Mouse (Mus musculus) fibroblast of lung, adult 2 months (primary cell): ENCODE data around the gene Zmym5.
"Not testable (repeated sequence)": the region's sequence is repeated elsewhere in the genome, so short reads cannot be mapped to it uniquely, and the experiment has no call there.

Experiments
- DNase-seq: peaks from one replicate; pipeline ENCODE4 v3.0.0-alpha.2; 2011; ENCODE audit warnings: low read depth

The Zmym5 gene

GRCm38 (mm10) chr14:56811701-56812339 is at the start of gene Zmym5:
Gene Zmym5, minus strand, starts transcription at chr14:56811716.
- peak; percentile 21 for DNase-seq

DNA sequence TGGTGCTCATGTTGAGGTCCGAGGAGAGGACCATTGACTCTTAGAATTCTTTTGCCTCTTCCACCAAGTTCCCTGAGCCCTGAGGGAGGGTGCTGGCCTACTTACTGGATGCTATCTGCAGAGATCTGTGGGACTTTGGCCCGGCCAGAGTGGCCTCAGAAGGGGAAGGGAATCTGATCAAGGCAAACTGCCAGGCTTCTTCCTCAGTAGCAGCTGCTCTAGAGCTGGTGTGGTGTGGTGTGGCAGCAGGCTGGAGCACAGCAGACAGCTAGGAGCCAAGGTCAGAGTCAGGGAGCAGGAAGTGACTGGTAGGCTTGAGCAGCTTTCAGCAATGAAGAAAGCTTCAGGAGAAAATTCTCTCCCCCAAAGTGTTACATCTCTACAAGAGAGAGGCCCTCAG is 38.2 kb upstream of the Zmym5 start:
- DNase-seq: no peak

- DNase-seq: no peak
Observed at GRCm38 (mm10) chr14:56848322-56848721, 36.8 kb upstream of the Zmym5 start.

DNA sequence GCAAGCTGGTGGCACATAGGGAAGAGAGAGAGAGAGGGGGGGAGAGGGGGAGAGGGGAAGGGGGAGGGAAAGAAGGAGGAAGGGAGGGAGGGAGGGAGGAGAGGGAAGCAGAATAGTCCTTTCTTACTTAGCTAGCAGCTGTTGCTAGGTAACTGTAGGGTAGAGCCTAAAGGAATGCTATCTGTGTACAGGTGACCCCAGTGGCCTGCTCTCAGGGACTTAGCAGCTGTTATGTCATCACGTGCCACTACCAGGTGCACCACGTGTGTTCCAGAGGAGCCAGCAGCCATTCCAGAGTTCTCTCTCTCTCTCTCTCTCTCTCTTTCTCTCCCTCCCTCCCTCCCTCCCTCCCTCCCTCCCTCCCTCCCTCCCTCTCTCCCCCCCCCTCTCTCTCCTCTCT is 33.0 kb upstream of the Zmym5 start:
- no peak for DNase-seq

- DNase-seq: no peak
Observed at GRCm38 (mm10) chr14:56844033-56844432, 32.5 kb upstream of the Zmym5 start.

- not testable (repeated sequence) for DNase-seq
Observed at GRCm38 (mm10) chr14:56834576-56834975, 23.1 kb upstream of the Zmym5 start.

DNA sequence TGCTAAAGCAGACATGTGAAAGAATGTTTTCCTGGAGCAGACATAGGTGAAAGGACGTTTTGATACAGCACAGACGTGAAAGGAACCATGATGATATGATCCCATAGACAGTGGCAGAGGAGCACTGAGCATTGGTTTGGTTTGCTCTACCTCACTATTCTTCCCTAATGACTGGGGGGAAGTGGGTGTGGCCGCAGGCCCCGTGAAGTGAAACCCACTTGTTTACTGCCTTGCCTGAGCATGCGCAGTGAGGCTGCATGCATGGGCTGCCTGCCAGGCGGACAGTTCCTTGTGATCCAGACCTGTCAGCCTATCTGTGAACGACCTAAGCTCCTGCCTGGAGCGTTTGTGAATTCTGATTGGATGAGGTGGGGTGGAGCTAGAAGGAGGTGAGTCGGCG is 21.7 kb upstream of the Zmym5 start:
- DNase-seq: not testable (repeated sequence)

DNA sequence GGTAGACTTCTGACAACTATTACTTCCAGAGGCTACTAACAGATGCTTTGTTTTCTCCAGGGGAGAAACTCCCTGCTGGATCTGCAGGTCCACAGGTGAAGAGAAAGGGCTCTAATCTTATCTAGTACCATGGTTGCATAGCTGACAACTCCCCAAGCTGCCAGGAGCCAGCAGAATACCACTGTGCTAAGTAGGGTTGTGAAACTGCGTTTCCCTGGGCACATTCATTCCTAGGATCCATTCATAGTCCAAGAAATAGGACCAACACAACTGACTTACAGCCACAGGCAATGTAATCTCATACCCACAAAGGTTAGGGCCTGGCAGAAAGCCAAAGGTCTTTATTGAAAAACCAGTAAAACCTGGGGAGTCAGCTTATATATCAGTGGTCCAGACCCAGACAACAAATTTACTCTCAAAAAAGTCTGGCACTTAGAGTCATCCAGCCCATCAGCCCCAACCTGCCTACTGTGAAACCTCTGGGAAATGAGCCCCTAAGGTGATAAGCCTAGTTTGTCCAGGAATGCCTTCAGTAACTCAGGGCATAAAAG is 21.1 kb upstream of the Zmym5 start:
- DNase-seq: no peak

DNA sequence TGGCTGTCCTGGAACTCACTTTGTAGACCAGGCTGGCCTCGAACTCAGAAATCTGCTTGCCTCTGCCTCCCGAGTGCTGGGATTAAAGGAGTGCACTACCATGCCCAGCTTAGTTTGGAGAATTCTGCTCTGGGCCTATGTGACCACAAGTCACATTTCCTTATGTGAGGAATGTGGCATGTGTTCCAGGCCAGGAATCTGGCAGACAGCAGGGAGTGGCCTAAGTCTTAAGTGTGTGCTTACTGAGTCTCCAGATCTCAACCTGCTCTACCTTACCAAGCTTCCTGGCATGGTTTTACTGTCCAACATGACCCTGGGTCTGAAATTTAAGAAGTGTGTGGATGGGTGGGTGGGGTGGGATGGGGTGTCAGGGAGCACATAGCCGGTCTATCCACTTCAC is 20.6 kb upstream of the Zmym5 start:
- no peak for DNase-seq

DNA sequence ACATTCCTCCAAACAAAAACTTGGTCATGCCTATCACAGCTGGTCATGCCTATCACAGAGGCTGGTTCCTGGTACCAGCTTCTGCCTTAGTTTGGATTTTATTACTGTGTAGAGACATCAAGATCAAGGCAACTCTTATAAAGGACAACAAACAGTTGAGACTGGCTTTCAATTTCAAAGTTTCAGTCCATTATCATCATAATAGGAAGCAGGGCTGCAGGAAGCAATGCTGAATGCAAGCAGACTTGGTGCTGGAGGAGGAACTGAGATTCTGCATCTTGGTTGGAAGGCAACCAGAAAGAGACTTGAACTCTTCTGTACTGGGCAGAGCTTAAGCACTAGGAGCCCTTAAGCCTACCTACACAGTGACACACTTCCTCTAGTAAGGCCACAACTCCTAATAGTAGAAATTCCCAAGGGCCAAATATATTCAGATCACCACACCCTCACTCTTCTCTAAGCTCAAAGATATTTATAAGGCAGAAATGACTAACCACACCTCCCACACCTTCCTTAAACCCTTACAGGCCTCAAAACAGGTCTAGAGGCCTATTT is 19.1 kb upstream of the Zmym5 start:
- DNase-seq: no peak

GRCm38 (mm10) chr14:56824562-56824961 is 13.0 kb upstream of the Zmym5 start:
- no peak for DNase-seq

GRCm38 (mm10) chr14:56817616-56818015 is 6.1 kb upstream of the Zmym5 start:
- no peak for DNase-seq

GRCm38 (mm10) chr14:56817131-56817530 is 5.6 kb upstream of the Zmym5 start:
- no peak for DNase-seq

GRCm38 (mm10) chr14:56816541-56816940 is 5.0 kb upstream of the Zmym5 start:
- DNase-seq: no peak

DNA sequence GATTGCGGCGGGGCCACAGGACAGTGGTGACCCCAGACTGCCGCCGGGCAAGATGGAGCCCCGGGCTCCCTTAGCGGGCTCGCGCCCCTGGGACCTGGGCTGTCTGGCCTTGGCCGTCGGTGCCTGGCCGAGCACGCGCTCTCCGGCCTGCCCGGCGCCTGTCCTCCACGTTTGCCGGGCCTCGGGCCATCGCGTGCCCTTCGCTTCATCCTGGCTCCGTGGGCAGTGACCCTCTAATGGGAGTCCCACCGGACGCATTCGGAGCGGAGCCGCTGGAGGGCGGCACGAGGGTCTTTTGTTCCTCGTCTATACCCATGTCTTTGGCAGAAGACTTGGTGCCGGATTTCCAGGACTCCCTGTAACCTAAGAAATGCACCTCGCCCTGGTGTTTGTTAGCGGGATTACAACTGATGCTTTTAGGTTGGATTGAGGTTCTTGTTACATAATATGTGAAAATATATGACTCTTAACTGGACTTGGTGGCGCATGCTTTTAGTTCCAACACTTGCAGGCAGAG is 1.1 kb upstream of the Zmym5 start:
- DNase-seq: peak; percentile 77

- DNase-seq: peak; percentile 11
Observed at GRCm38 (mm10) chr14:56810781-56811690, 480 bp downstream of the Zmym5 start.

GRCm38 (mm10) chr14:56793243-56793642 is 18.3 kb downstream of the Zmym5 start:
- DNase-seq: peak; percentile 21

- no peak for DNase-seq
Observed at GRCm38 (mm10) chr14:56784575-56784974, 26.9 kb downstream of the Zmym5 start.

GRCm38 (mm10) chr14:56778933-56779300 is 32.6 kb downstream of the Zmym5 start:
- no peak for DNase-seq

GRCm38 (mm10) chr14:56778200-56778932 is 33.1 kb downstream of the Zmym5 start, which contains the start of gene Pspc1:
Gene Pspc1, minus strand, starts transcription at chr14:56778316.
- peak; percentile 95 for DNase-seq

DNA sequence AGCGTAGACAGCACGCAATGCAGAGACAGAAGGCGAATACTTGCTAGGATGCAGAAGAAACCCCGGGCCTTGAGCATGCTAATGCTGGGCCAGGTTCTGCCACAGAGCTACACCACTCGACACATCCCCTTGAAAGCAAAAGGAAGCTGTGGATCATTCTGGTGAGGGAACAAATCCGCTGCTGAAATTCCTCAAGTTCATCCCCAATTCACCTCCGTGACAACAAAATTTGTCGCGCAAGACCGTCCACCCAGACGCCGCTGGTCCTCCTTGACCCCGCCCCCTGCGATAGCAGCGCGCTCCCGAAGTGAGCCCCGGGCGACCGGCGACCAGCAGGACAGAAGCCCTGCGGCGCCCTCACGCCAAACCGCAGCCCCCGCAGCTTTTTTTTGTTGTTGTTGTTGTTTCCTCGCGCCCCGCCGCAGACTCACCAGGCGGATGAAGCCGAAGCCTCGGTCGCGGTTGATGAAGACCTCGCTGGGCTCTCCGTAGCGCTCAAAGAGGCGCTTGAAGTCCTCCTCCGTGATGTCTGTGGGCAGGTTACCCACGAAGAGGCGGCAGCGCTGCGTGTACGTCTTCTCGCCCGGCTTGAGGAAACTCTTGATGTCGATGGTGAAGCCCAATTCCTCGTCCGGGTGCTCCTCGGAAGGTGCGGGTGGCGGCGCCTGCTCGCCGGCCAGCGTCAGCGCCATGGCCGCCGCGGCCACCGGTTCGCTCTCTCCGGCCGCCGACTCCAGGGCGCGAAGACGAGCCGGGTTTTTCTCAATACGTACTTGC is 34.0 kb downstream of the Zmym5 start:
- DNase-seq: peak; percentile 5
